Mouse (Mus musculus) small intestine, adult 2 months (tissue): ENCODE measurements at regions not wholly inside any gene's neighbourhood (a gene's known extent, or its start where the extent isn't known, plus 50 kb on each side); places are given as distances from the start of the nearest gene placed in this dataset.

Experiments
- CTCF ChIP-seq: fragments of 200-500 bp; IDR thresholded peaks from 2 replicates; pipeline ENCODE4 v1.5.1; 2012; ENCODE audit warnings: low read depth, mild to moderate bottlenecking, control low read depth, inconsistent platforms, low read length, moderate library complexity, mixed read lengths; ENCODE audit not compliant: insufficient replicate concordance, insufficient read length; ENCODE audit errors: extremely low read depth
- POLR2A ChIP-seq: fragments of 200-500 bp; IDR thresholded peaks from 2 replicates; pipeline ENCODE4 v1.6.1; 2012; ENCODE audit warnings: low read depth, mild to moderate bottlenecking, control low read depth, inconsistent platforms, low read length, moderate library complexity

DNA sequence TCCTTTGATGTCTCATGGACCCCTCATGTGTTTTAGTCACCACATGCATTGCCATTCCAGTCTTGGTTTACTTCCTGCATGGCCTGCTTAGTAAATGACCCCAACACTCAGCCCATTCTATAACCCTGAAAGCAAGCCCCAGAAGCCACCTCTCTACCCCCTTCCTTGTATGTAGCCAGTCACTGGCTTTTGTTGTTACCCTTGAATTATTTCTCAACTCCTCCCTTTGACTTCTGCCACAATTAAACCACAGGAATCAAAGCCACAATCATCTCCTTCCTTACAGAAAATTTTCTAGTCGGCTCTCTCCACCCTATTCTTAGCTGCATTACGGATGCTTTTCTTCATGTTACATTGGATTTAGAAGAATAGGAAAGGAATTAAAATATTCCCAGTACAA lies 207.7 kb downstream of the Nfkbiz start:
- TF ChIP-seq POLR2A (no peak), CTCF (no peak)
